Mouse (Mus musculus): ENCODE data around the gene Btbd9. TPM values are rescaled to one million over a fixed set of nuclear protein-coding genes. Genes with fewer than 3 reads are reported as not detected.
"Not testable (repeated sequence)": the region's sequence is repeated elsewhere in the genome, so short reads cannot be mapped to it uniquely, and the experiment has no call there.

Gene Btbd9
- polyA plus RNA-seq, 1 experiment: 32.7 TPM

DNA sequence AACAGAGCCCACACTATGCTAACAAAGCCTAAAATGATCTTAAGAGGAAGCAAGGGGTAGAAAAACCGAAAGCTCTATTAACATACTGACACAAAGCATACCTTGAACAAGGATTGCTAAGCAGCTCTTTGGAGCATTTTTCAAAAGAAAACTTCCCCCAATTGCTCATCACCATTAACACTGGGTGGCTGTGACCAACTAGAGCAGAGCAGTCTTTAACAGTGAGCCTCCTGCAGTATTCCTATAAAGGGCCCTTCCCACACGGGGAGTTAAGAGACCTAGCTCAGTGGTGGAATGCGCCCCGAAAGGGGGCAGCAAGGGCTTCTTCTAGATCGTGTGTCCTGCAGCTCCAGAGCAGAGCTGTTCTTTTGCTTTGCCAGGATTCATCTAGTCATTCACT lies 69.4 kb downstream of the Btbd9 start:
- Histone ChIP-seq H3K4me1 (ENCODE audit: control insufficient read depth, insufficient read depth, low read length) (peaks cover 7% of the 10 kb centered on the region), H3K27ac (ENCODE audit: insufficient read depth, low read length) (no peak overlapping the region), H3K27me3 (ENCODE audit: control insufficient read depth, insufficient read depth, low read length) (no peaks in the 10 kb centered on the region), H3K4me3 (replicated peaks; ENCODE audit: insufficient read depth, low read depth, low read length) (no peak overlapping the region)
- no peak for TF ChIP-seq CTCF (IDR thresholded peaks at IDR 0.05; ENCODE audit: borderline replicate concordance, insufficient read depth, low read depth, low read length)
- TF ChIP-seq POLR2A (IDR thresholded peaks at IDR 0.05; ENCODE audit: borderline replicate concordance, insufficient read depth, low read length): no peak
- DNase-seq: no peak
- WGBS: 70% methylated on average over 5 of the region's 5 CpGs

DNA sequence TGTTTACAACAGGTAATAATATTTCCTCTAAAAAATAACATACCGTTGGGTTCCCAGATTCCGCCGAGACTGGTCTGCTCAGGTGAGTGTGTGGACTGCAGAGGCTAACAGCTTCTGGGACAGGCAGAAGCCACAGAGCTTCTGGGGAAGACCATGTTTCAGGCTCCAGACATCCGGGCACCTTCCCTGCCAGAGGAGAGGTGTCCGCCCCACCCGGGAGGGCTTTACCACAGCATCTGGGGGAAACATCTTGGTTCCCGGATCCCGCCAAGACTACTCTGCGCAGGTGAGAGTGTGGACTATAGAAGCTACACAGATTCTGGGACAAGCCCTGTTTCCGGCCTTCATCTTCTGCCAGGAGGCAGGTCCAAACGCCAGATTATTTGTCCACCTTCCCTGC lies 76.7 kb downstream of the Btbd9 start:
- not testable (repeated sequence) for H3K4me3 ChIP-seq (replicated peaks; ENCODE audit: insufficient read depth, low read depth, low read length); DNase-seq; H3K4me1 ChIP-seq (ENCODE audit: control insufficient read depth, insufficient read depth, low read length); H3K27me3 ChIP-seq (ENCODE audit: control insufficient read depth, insufficient read depth, low read length); H3K27ac ChIP-seq (ENCODE audit: insufficient read depth, low read length)
- 97% methylated on average over 11 of the region's 11 CpGs for WGBS

DNA sequence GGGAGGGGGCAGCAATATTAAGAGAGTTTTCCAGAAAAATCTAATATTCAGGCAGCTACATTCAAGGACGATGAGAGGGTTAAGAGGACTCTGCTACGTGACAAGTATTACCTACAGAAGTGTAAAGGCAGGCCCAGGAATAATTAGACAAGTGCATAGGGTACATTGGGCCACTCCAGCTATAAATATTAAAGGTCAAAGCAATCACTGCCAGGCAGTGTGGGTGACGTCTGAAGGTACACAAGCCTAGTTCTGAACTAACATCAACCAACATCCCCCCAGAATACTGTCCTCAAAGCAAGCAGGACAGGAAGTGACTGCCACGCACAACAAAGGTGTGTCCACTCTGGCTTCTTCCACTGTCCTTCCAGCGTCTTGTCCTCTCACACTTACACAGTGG lies 77.5 kb downstream of the Btbd9 start:
- H3K27ac ChIP-seq (ENCODE audit: insufficient read depth, low read length): no peak overlapping the region
- WGBS: 93% methylated on average over 5 of the region's 5 CpGs
- no peak for TF ChIP-seq CTCF (IDR thresholded peaks at IDR 0.05; ENCODE audit: borderline replicate concordance, insufficient read depth, low read depth, low read length)
- no peak for TF ChIP-seq POLR2A (IDR thresholded peaks at IDR 0.05; ENCODE audit: borderline replicate concordance, insufficient read depth, low read length)
- no peaks in the 10 kb centered on the region for H3K27me3 ChIP-seq (ENCODE audit: control insufficient read depth, insufficient read depth, low read length)
- no peak overlapping the region for H3K4me3 ChIP-seq (replicated peaks; ENCODE audit: insufficient read depth, low read depth, low read length)
- H3K4me1 ChIP-seq (ENCODE audit: control insufficient read depth, insufficient read depth, low read length): peaks cover 7% of the 10 kb centered on the region
- DNase-seq: no peak

DNA sequence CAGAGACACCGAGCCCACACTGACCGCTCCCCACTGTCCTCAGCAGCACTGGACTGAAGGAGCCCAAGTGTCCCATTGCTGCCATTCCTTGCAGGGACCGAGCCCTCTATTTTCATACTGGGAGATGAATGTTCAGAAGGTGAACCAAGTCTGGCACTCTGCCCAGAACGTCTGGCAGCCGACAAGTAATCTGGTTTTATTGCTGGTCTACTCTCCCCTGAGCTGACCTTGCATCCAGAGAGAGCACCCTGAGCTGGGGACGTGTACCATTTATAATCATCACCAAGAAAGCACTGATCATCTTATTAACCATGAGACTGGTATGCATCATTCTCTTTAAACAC lies 77.9 kb downstream of the Btbd9 start:
- Histone ChIP-seq H3K4me1 (ENCODE audit: control insufficient read depth, insufficient read depth, low read length) (peaks cover 7% of the 10 kb centered on the region), H3K4me3 (replicated peaks; ENCODE audit: insufficient read depth, low read depth, low read length) (no peak overlapping the region), H3K27ac (ENCODE audit: insufficient read depth, low read length) (no peak overlapping the region), H3K27me3 (ENCODE audit: control insufficient read depth, insufficient read depth, low read length) (no peaks in the 10 kb centered on the region)
- peak; percentile 61 to 69 for DNase-seq
- 40% methylated on average over 6 of the region's 6 CpGs for WGBS
- no peak for TF ChIP-seq POLR2A (IDR thresholded peaks at IDR 0.05; ENCODE audit: borderline replicate concordance, insufficient read depth, low read length)
- no peak for TF ChIP-seq CTCF (IDR thresholded peaks at IDR 0.05; ENCODE audit: borderline replicate concordance, insufficient read depth, low read depth, low read length)

DNA sequence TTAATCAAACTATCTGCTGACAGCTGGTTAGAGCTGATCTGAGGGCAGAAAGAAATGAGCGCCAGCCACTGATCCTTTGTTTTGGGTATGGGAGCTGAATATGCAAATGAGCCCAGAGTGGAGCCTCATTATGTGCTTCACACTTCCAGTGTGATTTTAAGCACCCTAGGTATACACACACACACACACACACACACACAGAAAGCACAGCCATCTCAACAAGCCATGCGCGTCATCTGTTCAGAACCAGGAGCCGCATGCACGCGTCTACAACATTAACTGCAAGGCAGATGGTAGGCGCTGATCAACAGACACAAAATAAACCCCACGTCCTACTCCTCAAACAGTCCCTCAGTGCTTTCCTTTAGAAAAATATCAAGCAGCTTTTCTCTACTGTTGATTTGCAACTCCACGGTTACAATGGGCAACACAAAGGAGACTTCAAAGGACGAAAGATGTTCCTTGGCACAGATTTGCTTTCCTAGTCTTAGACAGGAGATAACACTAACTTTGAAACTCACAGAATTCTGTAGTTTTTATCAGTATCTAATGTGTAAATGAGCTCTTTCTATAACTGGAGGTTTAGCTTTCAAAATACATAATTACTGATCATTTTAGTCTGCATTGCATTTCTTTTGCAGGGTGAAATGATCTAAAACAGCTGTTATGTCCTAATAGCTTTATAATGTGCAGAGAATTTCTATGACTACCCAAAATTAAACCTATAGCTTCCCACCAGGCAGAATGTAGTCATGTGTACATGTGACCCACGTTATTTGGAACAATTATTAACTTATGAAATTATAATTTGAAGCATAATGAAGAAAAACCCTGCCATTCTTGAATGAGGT lies 78.5 kb downstream of the Btbd9 start:
- H3K27ac ChIP-seq (ENCODE audit: insufficient read depth, low read length): no peak overlapping the region
- H3K27me3 ChIP-seq (ENCODE audit: control insufficient read depth, insufficient read depth, low read length): no peaks in the 10 kb centered on the region
- TF ChIP-seq POLR2A (IDR thresholded peaks at IDR 0.05; ENCODE audit: borderline replicate concordance, insufficient read depth, low read length): no peak
- 73% methylated on average over 11 of the region's 11 CpGs for WGBS
- H3K4me1 ChIP-seq (ENCODE audit: control insufficient read depth, insufficient read depth, low read length): peaks cover 7% of the 10 kb centered on the region
- no peak for DNase-seq
- no peak overlapping the region for H3K4me3 ChIP-seq (replicated peaks; ENCODE audit: insufficient read depth, low read depth, low read length)

DNA sequence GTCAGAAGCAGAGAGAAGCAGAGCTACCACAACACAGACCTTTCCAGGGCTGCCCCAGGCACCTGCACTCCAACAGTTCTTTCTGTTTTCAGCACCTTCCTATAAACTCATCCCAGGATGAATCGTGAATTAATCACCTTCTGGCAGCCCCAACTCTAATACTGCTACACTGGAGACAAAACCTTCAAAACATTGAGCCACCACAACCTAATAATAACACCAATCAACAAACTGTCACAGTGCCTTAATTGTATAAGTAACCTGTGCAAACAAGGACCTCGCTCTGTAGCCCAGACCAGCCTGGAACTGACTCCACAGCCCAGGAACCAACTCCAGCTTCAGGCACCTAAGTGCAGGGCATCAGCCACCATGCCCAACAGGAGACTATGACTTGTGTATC lies 80.7 kb downstream of the Btbd9 start:
- Histone ChIP-seq H3K27ac (ENCODE audit: insufficient read depth, low read length) (no peak overlapping the region), H3K4me1 (ENCODE audit: control insufficient read depth, insufficient read depth, low read length) (peaks cover 7% of the 10 kb centered on the region), H3K27me3 (ENCODE audit: control insufficient read depth, insufficient read depth, low read length) (no peaks in the 10 kb centered on the region), H3K4me3 (replicated peaks; ENCODE audit: insufficient read depth, low read depth, low read length) (no peak overlapping the region)
- TF ChIP-seq POLR2A (IDR thresholded peaks at IDR 0.05; ENCODE audit: borderline replicate concordance, insufficient read depth, low read length): no peak
- whole genome bisulfite sequencing: 88% methylated on average over 2 of the region's 2 CpGs
- DNase-seq: no peak

DNA sequence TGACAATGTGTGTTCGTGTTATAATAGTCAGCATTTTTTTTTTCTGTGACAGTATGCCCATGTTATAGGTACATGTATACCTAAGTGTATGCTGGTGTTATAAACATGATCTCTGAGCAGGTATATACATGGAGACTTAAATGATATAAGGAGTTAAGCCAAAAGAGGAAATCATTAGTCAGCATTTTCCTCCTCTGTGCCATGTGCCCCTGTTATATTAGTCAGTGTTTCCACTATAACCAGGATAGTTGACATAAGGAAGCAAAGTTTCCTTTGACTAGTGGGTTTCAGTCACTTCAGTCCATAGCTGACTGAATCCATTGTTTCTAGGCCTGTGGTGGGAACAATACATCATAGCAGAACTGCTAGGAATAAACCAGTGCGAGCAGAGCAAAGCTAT lies 81.1 kb downstream of the Btbd9 start:
- no peak for DNase-seq
- TF ChIP-seq POLR2A (IDR thresholded peaks at IDR 0.05; ENCODE audit: borderline replicate concordance, insufficient read depth, low read length) (no peak), CTCF (IDR thresholded peaks at IDR 0.05; ENCODE audit: borderline replicate concordance, insufficient read depth, low read depth, low read length) (no peak)
- Histone ChIP-seq H3K27ac (ENCODE audit: insufficient read depth, low read length) (no peak overlapping the region), H3K4me1 (ENCODE audit: control insufficient read depth, insufficient read depth, low read length) (peaks cover 7% of the 10 kb centered on the region), H3K27me3 (ENCODE audit: control insufficient read depth, insufficient read depth, low read length) (no peaks in the 10 kb centered on the region), H3K4me3 (replicated peaks; ENCODE audit: insufficient read depth, low read depth, low read length) (no peak overlapping the region)
- 85% methylated on average over 2 of the region's 2 CpGs for WGBS

DNA sequence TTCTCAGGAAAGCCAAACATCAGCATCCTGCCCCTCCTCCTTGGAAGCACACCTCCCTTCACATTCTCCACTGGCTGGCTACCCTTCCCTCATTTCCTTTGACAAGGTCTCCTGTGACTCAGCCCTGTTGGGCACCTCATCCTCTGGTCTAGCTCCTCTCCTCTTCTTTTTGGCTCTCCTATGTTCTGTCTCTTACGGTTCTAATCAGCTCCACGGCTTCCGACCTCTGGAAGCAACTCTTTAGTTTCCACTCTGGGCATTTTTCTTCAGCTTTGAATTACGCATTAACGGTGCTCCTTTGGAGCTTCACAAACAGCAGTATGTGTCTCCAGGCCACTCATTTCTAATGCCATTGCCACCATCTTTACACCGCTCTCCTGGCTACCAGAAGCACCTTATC lies 82.8 kb downstream of the Btbd9 start:
- H3K27ac ChIP-seq (ENCODE audit: insufficient read depth, low read length): no peak overlapping the region
- no peak for DNase-seq
- 92% methylated on average over 6 of the region's 6 CpGs for WGBS
- peaks cover 4% of the 10 kb centered on the region for H3K4me1 ChIP-seq (ENCODE audit: control insufficient read depth, insufficient read depth, low read length)
- H3K4me3 ChIP-seq (replicated peaks; ENCODE audit: insufficient read depth, low read depth, low read length): no peak overlapping the region
- TF ChIP-seq POLR2A (IDR thresholded peaks at IDR 0.05; ENCODE audit: borderline replicate concordance, insufficient read depth, low read length) (no peak), CTCF (IDR thresholded peaks at IDR 0.05; ENCODE audit: borderline replicate concordance, insufficient read depth, low read depth, low read length) (no peak)
- H3K27me3 ChIP-seq (ENCODE audit: control insufficient read depth, insufficient read depth, low read length): no peaks in the 10 kb centered on the region
